Mouse (Mus musculus): ENCODE data around the gene Itpk1. TPM values are rescaled to one million over a fixed set of nuclear protein-coding genes. Genes with fewer than 3 reads are reported as not detected.

Itpk1 gene
- polyA plus RNA-seq, 1 experiment from 2014 or later = 10.9 TPM

- TF ChIP-seq CTCF (IDR thresholded peaks at IDR 0.05) = no peak
- no peak for TF ChIP-seq EP300 (IDR thresholded peaks at IDR 0.05)
- Histone ChIP-seq H3K27ac (ENCODE audit: low read length) (no peak overlapping the region), H3K9ac (replicated peaks; ENCODE audit: low read depth) (no peak overlapping the region), H3K4me1 (ENCODE audit: insufficient read depth, low read depth, low read length) (no peaks in the 10 kb centered on the region), H3K4me3 (ENCODE audit: low read depth, low read length) (no peak overlapping the region), H3K9me3 (ENCODE audit: low read length) (no peaks in the 10 kb centered on the region), H3K27me3 (replicated peaks; ENCODE audit: insufficient read depth, low read length) (no peaks in the 10 kb centered on the region), H3K4me2 (replicated peaks; ENCODE audit: low read depth, low read length) (no peak overlapping the region), H3K36me3 (ENCODE audit: insufficient read depth, low read length) (no peaks in the 10 kb centered on the region)
- ATAC-seq (no peak), DNase-seq (ENCODE audit: low spot score) (no peak)
- WGBS = 72% methylated on average over 14 of the region's 14 CpGs
Observed at GRCm38 (mm10) chr12:102696635-102697354, 7.9 kb downstream of the Itpk1 start.

GRCm38 (mm10) chr12:102695369-102696239 is 9.1 kb downstream of the Itpk1 start:
- H3K9me3 ChIP-seq (ENCODE audit: low read length) = no peaks in the 10 kb centered on the region
- H3K9ac ChIP-seq (replicated peaks; ENCODE audit: low read depth) = no peak overlapping the region
- TF ChIP-seq EP300 (IDR thresholded peaks at IDR 0.05) = no peak
- TF ChIP-seq CTCF (IDR thresholded peaks at IDR 0.05) = no peak
- no peak for ATAC-seq
- no peaks in the 10 kb centered on the region for H3K27me3 ChIP-seq (replicated peaks; ENCODE audit: insufficient read depth, low read length)
- no peak for DNase-seq (ENCODE audit: low spot score)
- H3K4me1 ChIP-seq (ENCODE audit: insufficient read depth, low read depth, low read length) = no peaks in the 10 kb centered on the region
- H3K4me3 ChIP-seq (ENCODE audit: low read depth, low read length) = no peak overlapping the region
- WGBS = 69% methylated on average over 18 of the region's 18 CpGs
- no peak overlapping the region for H3K4me2 ChIP-seq (replicated peaks; ENCODE audit: low read depth, low read length)
- no peak overlapping the region for H3K27ac ChIP-seq (ENCODE audit: low read length)
- H3K36me3 ChIP-seq (ENCODE audit: insufficient read depth, low read length) = no peaks in the 10 kb centered on the region

- ATAC-seq (no peak), DNase-seq (ENCODE audit: low spot score) (no peak)
- no peaks in the 10 kb centered on the region for H3K27me3 ChIP-seq (replicated peaks; ENCODE audit: insufficient read depth, low read length)
- H3K4me1 ChIP-seq (ENCODE audit: insufficient read depth, low read depth, low read length) = no peaks in the 10 kb centered on the region
- WGBS = 75% methylated on average over 6 of the region's 7 CpGs
- no peak overlapping the region for H3K4me3 ChIP-seq (ENCODE audit: low read depth, low read length)
- H3K27ac ChIP-seq (ENCODE audit: low read length) = no peak overlapping the region
- no peaks in the 10 kb centered on the region for H3K36me3 ChIP-seq (ENCODE audit: insufficient read depth, low read length)
- no peak overlapping the region for H3K9ac ChIP-seq (replicated peaks; ENCODE audit: low read depth)
- TF ChIP-seq CTCF (IDR thresholded peaks at IDR 0.05) (no peak), EP300 (IDR thresholded peaks at IDR 0.05) (no peak)
- H3K4me2 ChIP-seq (replicated peaks; ENCODE audit: low read depth, low read length) = no peak overlapping the region
- H3K9me3 ChIP-seq (ENCODE audit: low read length) = no peaks in the 10 kb centered on the region
Observed at GRCm38 (mm10) chr12:102691761-102692160, 13.0 kb downstream of the Itpk1 start.

- H3K9me3 ChIP-seq (ENCODE audit: low read length) = no peaks in the 10 kb centered on the region
- no peak for TF ChIP-seq CTCF (IDR thresholded peaks at IDR 0.05)
- TF ChIP-seq EP300 (IDR thresholded peaks at IDR 0.05) = no peak
- H3K4me1 ChIP-seq (ENCODE audit: insufficient read depth, low read depth, low read length) = no peaks in the 10 kb centered on the region; the same call in 1 of the 2 replicates
- DNase-seq (ENCODE audit: low spot score) = no peak
- WGBS = 60% methylated on average over 11 of the region's 11 CpGs
- H3K9ac ChIP-seq (replicated peaks; ENCODE audit: low read depth) = no peak overlapping the region
- H3K27me3 ChIP-seq (replicated peaks; ENCODE audit: insufficient read depth, low read length) = no peaks in the 10 kb centered on the region
- ATAC-seq = peak; percentile 15; the same call in 1 of the 2 replicates
- H3K27ac ChIP-seq (ENCODE audit: low read length) = peak overlapping the region; percentile 62
- H3K4me2 ChIP-seq (replicated peaks; ENCODE audit: low read depth, low read length) = no peak overlapping the region
- no peak overlapping the region for H3K4me3 ChIP-seq (ENCODE audit: low read depth, low read length)
- no peaks in the 10 kb centered on the region for H3K36me3 ChIP-seq (ENCODE audit: insufficient read depth, low read length)
Observed at GRCm38 (mm10) chr12:102691180-102691579, 13.6 kb downstream of the Itpk1 start.

- Histone ChIP-seq H3K36me3 (ENCODE audit: insufficient read depth, low read length) (no peaks in the 10 kb centered on the region), H3K4me3 (ENCODE audit: low read depth, low read length) (no peak overlapping the region), H3K27ac (ENCODE audit: low read length) (no peak overlapping the region), H3K9ac (replicated peaks; ENCODE audit: low read depth) (no peak overlapping the region), H3K27me3 (replicated peaks; ENCODE audit: insufficient read depth, low read length) (no peaks in the 10 kb centered on the region), H3K4me1 (ENCODE audit: insufficient read depth, low read depth, low read length) (peaks cover 8% of the 10 kb centered on the region; the same call in 1 of the 2 replicates), H3K4me2 (replicated peaks; ENCODE audit: low read depth, low read length) (no peak overlapping the region), H3K9me3 (ENCODE audit: low read length) (no peaks in the 10 kb centered on the region)
- DNase-seq (ENCODE audit: low spot score) (no peak), ATAC-seq (no peak)
- TF ChIP-seq EP300 (IDR thresholded peaks at IDR 0.05) = no peak
- no peak for TF ChIP-seq CTCF (IDR thresholded peaks at IDR 0.05)
- WGBS = 76% methylated on average over 15 of the region's 15 CpGs
Observed at GRCm38 (mm10) chr12:102689773-102690563, 14.8 kb downstream of the Itpk1 start.

- Histone ChIP-seq H3K4me2 (replicated peaks; ENCODE audit: low read depth, low read length) (no peak overlapping the region), H3K4me1 (ENCODE audit: insufficient read depth, low read depth, low read length) (peaks cover 8% of the 10 kb centered on the region; the same call in 1 of the 2 replicates), H3K36me3 (ENCODE audit: insufficient read depth, low read length) (no peaks in the 10 kb centered on the region), H3K9ac (replicated peaks; ENCODE audit: low read depth) (no peak overlapping the region), H3K9me3 (ENCODE audit: low read length) (no peaks in the 10 kb centered on the region), H3K27ac (ENCODE audit: low read length) (peak overlapping the region; percentile 64; the same call in 1 of the 2 replicates), H3K27me3 (replicated peaks; ENCODE audit: insufficient read depth, low read length) (no peaks in the 10 kb centered on the region), H3K4me3 (ENCODE audit: low read depth, low read length) (no peak overlapping the region)
- DNase-seq (ENCODE audit: low spot score) (peak; percentile 60), ATAC-seq (peak; percentile 88)
- peak; percentile 95 for TF ChIP-seq EP300 (IDR thresholded peaks at IDR 0.05)
- no peak for TF ChIP-seq CTCF (IDR thresholded peaks at IDR 0.05)
- 65% methylated on average over 5 of the region's 5 CpGs for WGBS
Observed at GRCm38 (mm10) chr12:102686321-102686720, 18.4 kb downstream of the Itpk1 start.
